Mouse (Mus musculus) MEL (cell line): ENCODE data around the gene Atp8a1. TPM values are rescaled to one million over a fixed set of nuclear protein-coding genes. Genes with fewer than 3 reads are reported as not detected.

ENCODE experiments used
- DNase-seq: peaks from one replicate; pipeline ENCODE4 v3.0.0; 2011; ENCODE audit warnings: low read depth, low spot score
- H3K27ac ChIP-seq: 2 replicates; pipeline ENCODE4 v1.5.1; 2012; ENCODE audit warnings: low read depth, mild to moderate bottlenecking, control low read depth, low read length, moderate library complexity; ENCODE audit not compliant: control insufficient read depth
- H3K27me3 ChIP-seq, 2 experiments: fragments of 150-350 bp in 1 of 2; sonication (generic) in 1 of 2; 2 replicates each; pipeline ENCODE4 v1.6.1; 2012; ENCODE audit warnings: low read length in 2 of 2, mild to moderate bottlenecking in 2 of 2, improper control_type of control experiment in 1 of 2, moderate library complexity in 1 of 2; ENCODE audit not compliant: insufficient read depth in 2 of 2, control insufficient read depth in 1 of 2
- H3K36me3 ChIP-seq, 2 experiments: 2 replicates each; pipeline ENCODE4 v1.6.1; 2012 to 2014; ENCODE audit warnings: low read length in 2 of 2, improper control_type of control experiment in 1 of 2, inconsistent platforms in 1 of 2, mild to moderate bottlenecking in 1 of 2; ENCODE audit not compliant: insufficient read depth in 2 of 2, control insufficient read depth in 1 of 2
- H3K4me1 ChIP-seq, 2 experiments: fragments of 150-350 bp in 1 of 2; sonication (generic) in 1 of 2; 2 replicates each; pipeline ENCODE4 v1.6.1; 2012; ENCODE audit warnings: low read length in 2 of 2, improper control_type of control experiment in 1 of 2, mild to moderate bottlenecking in 1 of 2; ENCODE audit not compliant: insufficient read depth in 2 of 2, control insufficient read depth in 1 of 2
- H3K4me3 ChIP-seq, 2 experiments: fragments of 150-350 bp in 1 of 2; sonication (generic) in 1 of 2; 2 replicates each; pipeline ENCODE4 v1.5.1; 2012; ENCODE audit warnings: low read depth in 2 of 2, low read length in 2 of 2, mild to moderate bottlenecking in 2 of 2, moderate library complexity in 2 of 2, control low read depth in 1 of 2, improper control_type of control experiment in 1 of 2; ENCODE audit not compliant: control insufficient read depth in 1 of 2, insufficient read depth in 1 of 2
- H3K79me2 ChIP-seq: 2 replicates; pipeline ENCODE4 v1.6.1; 2012; ENCODE audit warnings: mild to moderate bottlenecking, low read length, moderate library complexity; ENCODE audit not compliant: control insufficient read depth, poor library complexity, insufficient read depth
- H3K9ac ChIP-seq: 2 replicates; pipeline ENCODE4 v1.6.1; 2012; ENCODE audit warnings: low read depth, mild to moderate bottlenecking, control low read depth, low read length, moderate library complexity; ENCODE audit not compliant: control insufficient read depth, poor library complexity, severe bottlenecking
- H3K9me3 ChIP-seq: fragments of 150-350 bp; sonication (generic); replicated peaks from 2 replicates; pipeline ENCODE4 v1.6.1; 2012; ENCODE audit warnings: mild to moderate bottlenecking, low read length, improper control_type of control experiment, moderate library complexity; ENCODE audit not compliant: insufficient read depth
- BHLHE40 ChIP-seq: IDR thresholded peaks from 2 replicates; pipeline ENCODE4 v1.6.1; 2012; ENCODE audit warnings: low read depth, mild to moderate bottlenecking, inconsistent platforms, low read length, improper control_type of control experiment, borderline replicate concordance
- CTCF ChIP-seq, 3 experiments: IDR thresholded peaks in 2 of 3; conservative IDR thresholded peaks in 1 of 3; 2 replicates each; pipeline ENCODE4 v1.5.1; 2011 to 2012; ENCODE audit warnings: low read length in 3 of 3, low read depth in 2 of 3, mild to moderate bottlenecking in 2 of 3, improper control_type of control experiment in 1 of 3, inconsistent platforms in 1 of 3, mixed read lengths in 1 of 3, moderate library complexity in 1 of 3; ENCODE audit not compliant: control insufficient read depth in 1 of 3, insufficient read depth in 1 of 3, poor library complexity in 1 of 3, severe bottlenecking in 1 of 3
- E2F4 ChIP-seq: IDR thresholded peaks from 2 replicates; pipeline ENCODE4 v1.6.1; 2011; ENCODE audit warnings: low read depth, low read length, improper control_type of control experiment, borderline replicate concordance
- ELF1 ChIP-seq: IDR thresholded peaks from 2 replicates; pipeline ENCODE4 v1.6.1; 2014; ENCODE audit warnings: low read depth, mild to moderate bottlenecking, inconsistent platforms, low read length, improper control_type of control experiment, moderate library complexity
- EP300 ChIP-seq, 2 experiments: IDR thresholded peaks; 2 replicates each; pipeline ENCODE4 v1.6.1; 2011; ENCODE audit warnings: improper control_type of control experiment in 2 of 2, low read length in 2 of 2, low read depth in 1 of 2, mild to moderate bottlenecking in 1 of 2
- ETS1 ChIP-seq: IDR thresholded peaks from 2 replicates; pipeline ENCODE4 v1.6.1; 2012; ENCODE audit warnings: low read depth, mild to moderate bottlenecking, inconsistent platforms, low read length, improper control_type of control experiment, moderate library complexity
- HCFC1 ChIP-seq: IDR thresholded peaks from 2 replicates; pipeline ENCODE4 v1.6.1; 2012; ENCODE audit warnings: low read depth, mild to moderate bottlenecking, inconsistent platforms, low read length, improper control_type of control experiment, moderate library complexity
- JUND ChIP-seq: IDR thresholded peaks from 2 replicates; pipeline ENCODE4 v1.6.1; 2011; ENCODE audit warnings: low read depth, mild to moderate bottlenecking, improper control_type of control experiment, low read length
- MAX ChIP-seq: IDR thresholded peaks from 2 replicates; pipeline ENCODE4 v1.6.1; 2011; ENCODE audit warnings: low read length, improper control_type of control experiment
- MAZ ChIP-seq: IDR thresholded peaks from 2 replicates; pipeline ENCODE4 v1.6.1; 2012; ENCODE audit warnings: low read depth, mild to moderate bottlenecking, inconsistent platforms, low read length, improper control_type of control experiment
- MEF2A ChIP-seq: IDR thresholded peaks from 2 replicates; pipeline ENCODE4 v1.6.1; 2014; ENCODE audit warnings: low read depth, mild to moderate bottlenecking, inconsistent platforms, low read length, improper control_type of control experiment; ENCODE audit not compliant: poor library complexity, insufficient replicate concordance, severe bottlenecking; ENCODE audit errors: extremely low read depth
- MYB ChIP-seq: IDR thresholded peaks from 2 replicates; pipeline ENCODE4 v1.6.1; 2011; ENCODE audit warnings: mild to moderate bottlenecking, low read depth, low read length, improper control_type of control experiment
- MYC ChIP-seq: IDR thresholded peaks from 2 replicates; pipeline ENCODE4 v1.6.1; 2011; ENCODE audit warnings: low read depth, mild to moderate bottlenecking, low read length, improper control_type of control experiment, moderate library complexity
- NELFE ChIP-seq: IDR thresholded peaks from 2 replicates; pipeline ENCODE4 v1.6.1; 2011; ENCODE audit warnings: low read depth, low read length, improper control_type of control experiment
- POLR2AphosphoS2 ChIP-seq: IDR thresholded peaks from 2 replicates; pipeline ENCODE4 v1.6.1; 2011; ENCODE audit warnings: low read length, improper control_type of control experiment
- RAD21 ChIP-seq: IDR thresholded peaks from 2 replicates; pipeline ENCODE4 v1.6.1; 2011; ENCODE audit warnings: mild to moderate bottlenecking, low read depth, low read length, improper control_type of control experiment
- RCOR1 ChIP-seq: IDR thresholded peaks from 2 replicates; pipeline ENCODE4 v1.6.1; 2012; ENCODE audit warnings: low read depth, mild to moderate bottlenecking, inconsistent platforms, low read length, improper control_type of control experiment
- SIN3A ChIP-seq: IDR thresholded peaks from 2 replicates; pipeline ENCODE4 v1.6.1; 2012; ENCODE audit warnings: low read length, improper control_type of control experiment, inconsistent platforms
- SMC3 ChIP-seq: IDR thresholded peaks from 2 replicates; pipeline ENCODE4 v1.6.1; 2011; ENCODE audit warnings: low read depth, low read length, improper control_type of control experiment
- TAL1 ChIP-seq: IDR thresholded peaks from 2 replicates; pipeline ENCODE4 v1.6.1; 2012; ENCODE audit warnings: mild to moderate bottlenecking, inconsistent platforms, low read length, moderate library complexity, mixed read lengths
- TBP ChIP-seq: IDR thresholded peaks from 2 replicates; pipeline ENCODE4 v1.8.0; 2011; ENCODE audit warnings: low read depth, low read length, improper control_type of control experiment
- UBTF ChIP-seq: IDR thresholded peaks from 2 replicates; pipeline ENCODE4 v1.6.1; 2012; ENCODE audit warnings: low read depth, mild to moderate bottlenecking, inconsistent platforms, low read length, improper control_type of control experiment, moderate library complexity, borderline replicate concordance; ENCODE audit not compliant: insufficient read depth
- USF1 ChIP-seq: IDR thresholded peaks from 2 replicates; pipeline ENCODE4 v1.6.1; 2014; ENCODE audit warnings: low read depth, mild to moderate bottlenecking, inconsistent platforms, low read length, improper control_type of control experiment, moderate library complexity
- ZC3H11A ChIP-seq: IDR thresholded peaks from 2 replicates; pipeline ENCODE4 v1.6.1; 2012; ENCODE audit warnings: low read depth, mild to moderate bottlenecking, inconsistent platforms, low read length, improper control_type of control experiment
- ZKSCAN1 ChIP-seq: IDR thresholded peaks from 2 replicates; pipeline ENCODE4 v1.6.1; 2012; ENCODE audit warnings: low read depth, mild to moderate bottlenecking, inconsistent platforms, low read length, improper control_type of control experiment, moderate library complexity
- ZMIZ1 ChIP-seq: IDR thresholded peaks from 2 replicates; pipeline ENCODE4 v1.6.1; 2012; ENCODE audit warnings: low read depth, mild to moderate bottlenecking, inconsistent platforms, low read length, improper control_type of control experiment, moderate library complexity
- polyA plus RNA-seq, 2 experiments: library from polyadenylated mRNA; stranded (reverse) in 1 of 2; unstranded in 1 of 2; fragments of >175 nt in 1 of 2; fragments of >200 nt in 1 of 2; gene quantifications; 2 replicates each; pipeline versions ENCODE4 v1.2.1 to v1.2.4; 2012; ENCODE audit warnings: low replicate concordance in 2 of 2, low read depth in 1 of 2; ENCODE audit not compliant: insufficient read length in 2 of 2, insufficient read depth in 1 of 2, missing spikeins in 1 of 2
- total RNA-seq: library from RNA; depleted of rRNA; stranded (reverse); fragments of 300-350 nt; gene quantifications from 2 replicates; pipeline ENCODE4 v1.2.3, GENCODE M21; 2012

The Atp8a1 gene
- total and polyA plus RNA-seq, 3 experiments, result 18.2 to 22.1 TPM; not detected in 1

DNA sequence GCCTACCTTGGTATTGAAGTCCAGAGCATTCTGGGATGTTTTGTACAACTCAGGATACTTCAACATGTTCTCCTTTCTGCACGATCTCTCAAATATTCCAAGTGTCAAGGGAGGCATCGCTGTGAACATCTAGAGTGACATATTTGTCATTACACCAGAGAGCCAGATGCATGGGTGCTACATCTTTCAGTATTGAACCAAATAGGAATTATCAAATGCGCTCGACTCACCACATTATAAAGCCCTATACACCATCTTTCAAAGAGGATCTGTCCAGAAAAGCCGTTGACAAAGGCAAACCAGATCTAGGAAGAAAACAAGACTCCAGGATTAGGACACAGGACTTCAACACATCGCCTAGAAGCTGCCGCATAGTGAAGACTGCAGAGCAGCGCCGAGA, 187.4 kb downstream of the Atp8a1 start:
- H3K36me3 ChIP-seq, result peaks cover 0 to 3% of the 10 kb centered on the region in 2 experiments; a peak in 2 of 4 replicates
- H3K4me1 ChIP-seq, result no peaks in the 10 kb centered on the region
- no peak overlapping the region for H3K9ac ChIP-seq
- no peak overlapping the region for H3K27ac ChIP-seq
- TF ChIP-seq MAX (no peak), RAD21 (no peak), USF1 (no peak), SIN3A (no peak), TAL1 (no peak), HCFC1 (no peak), ZMIZ1 (no peak), UBTF (no peak), ZC3H11A (no peak), MEF2A (no peak), MYB (no peak), SMC3 (no peak), CTCF (IDR thresholded peaks at IDR 0.05 in 2 of 3, conservative IDR thresholded peaks at IDR 0.05 in 1 of 3; ENCODE audit: control insufficient read depth in 1 of 3, insufficient read depth in 1 of 3, low read depth in 2 of 3, low read length in 3 of 3, poor library complexity in 1 of 3, severe bottlenecking in 1 of 3) (no peak), ZKSCAN1 (no peak), BHLHE40 (no peak), JUND (no peak), MAZ (no peak)
- H3K27me3 ChIP-seq, result no peaks in the 10 kb centered on the region
- no peaks in the 10 kb centered on the region for H3K79me2 ChIP-seq
- no peaks in the 10 kb centered on the region for H3K9me3 ChIP-seq
- H3K4me3 ChIP-seq, result no peak overlapping the region
- no peak for DNase-seq

DNA sequence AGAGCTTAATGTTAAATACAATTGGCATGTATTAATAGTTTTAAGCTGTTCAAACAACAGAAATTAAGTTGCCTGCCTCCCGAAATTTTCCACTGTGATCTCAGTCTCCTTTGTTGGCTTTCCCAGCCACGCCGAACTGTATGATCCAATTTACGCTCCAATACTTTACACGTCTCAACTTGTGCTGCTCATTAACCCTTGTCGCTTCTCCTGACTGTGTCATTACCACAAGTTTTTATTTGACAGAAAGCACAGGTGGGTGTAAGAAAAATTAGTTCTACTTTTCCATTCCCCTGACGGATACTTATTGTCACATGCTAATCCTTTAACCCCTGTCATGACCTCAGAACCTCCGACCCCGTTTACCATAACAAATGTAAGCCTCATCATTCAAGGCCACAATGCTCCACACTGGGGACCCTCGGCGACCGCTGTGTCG, 190.4 kb downstream of the Atp8a1 start:
- no peaks in the 10 kb centered on the region for H3K79me2 ChIP-seq
- no peaks in the 10 kb centered on the region for H3K9me3 ChIP-seq
- no peak overlapping the region for H3K9ac ChIP-seq
- peaks cover 0 to 5% of the 10 kb centered on the region in 2 experiments; a peak in 2 of 4 replicates for H3K36me3 ChIP-seq
- H3K4me1 ChIP-seq, result no peaks in the 10 kb centered on the region
- no peak overlapping the region for H3K27ac ChIP-seq
- TF ChIP-seq HCFC1, result no peak
- TF ChIP-seq POLR2AphosphoS2, result no peak
- TF ChIP-seq E2F4, result no peak
- TF ChIP-seq EP300 (IDR thresholded peaks at IDR 0.05; ENCODE audit: low read depth in 1 of 2, low read length in 2 of 2), result no peak
- no peak for TF ChIP-seq TBP
- no peak for TF ChIP-seq SIN3A
- TF ChIP-seq MYC, result no peak
- no peak for TF ChIP-seq BHLHE40
- no peak for TF ChIP-seq ETS1
- no peak for TF ChIP-seq UBTF
- no peak for TF ChIP-seq RCOR1
- TF ChIP-seq NELFE, result no peak
- TF ChIP-seq ELF1, result no peak
- no peak for TF ChIP-seq ZKSCAN1
- DNase-seq, result no peak
- H3K4me3 ChIP-seq, result no peak overlapping the region
- H3K27me3 ChIP-seq, result no peaks in the 10 kb centered on the region
